Mouse (Mus musculus): ENCODE measurements around the gene Ehbp1l1.

Ehbp1l1 gene

DNA sequence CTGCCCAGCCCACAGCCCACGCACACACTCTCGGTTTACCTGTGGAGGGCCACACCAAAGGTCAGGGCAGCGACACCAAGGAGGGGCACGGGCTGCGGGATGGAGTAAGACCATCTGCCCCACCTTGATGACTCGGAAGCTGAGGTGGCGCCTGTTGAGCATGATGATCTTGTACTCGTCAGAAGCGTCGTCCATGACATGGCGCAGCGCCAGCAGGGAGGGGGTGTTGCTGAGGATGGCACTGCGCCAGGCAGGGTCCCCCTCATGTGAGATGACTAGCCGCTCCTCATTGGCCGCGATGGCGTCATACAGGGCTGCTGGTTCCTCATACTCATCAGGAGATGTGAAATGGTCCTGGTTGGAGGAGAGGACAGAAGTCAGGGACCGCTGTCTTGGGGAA is 59.7 kb downstream of the Ehbp1l1 start:
- peak; percentile 74 for DNase-seq (ENCODE audit: low spot score)

GRCm38 (mm10) chr19:5665465-5665864 is 60.7 kb downstream of the Ehbp1l1 start:
- DNase-seq (ENCODE audit: low spot score): no peak

DNA sequence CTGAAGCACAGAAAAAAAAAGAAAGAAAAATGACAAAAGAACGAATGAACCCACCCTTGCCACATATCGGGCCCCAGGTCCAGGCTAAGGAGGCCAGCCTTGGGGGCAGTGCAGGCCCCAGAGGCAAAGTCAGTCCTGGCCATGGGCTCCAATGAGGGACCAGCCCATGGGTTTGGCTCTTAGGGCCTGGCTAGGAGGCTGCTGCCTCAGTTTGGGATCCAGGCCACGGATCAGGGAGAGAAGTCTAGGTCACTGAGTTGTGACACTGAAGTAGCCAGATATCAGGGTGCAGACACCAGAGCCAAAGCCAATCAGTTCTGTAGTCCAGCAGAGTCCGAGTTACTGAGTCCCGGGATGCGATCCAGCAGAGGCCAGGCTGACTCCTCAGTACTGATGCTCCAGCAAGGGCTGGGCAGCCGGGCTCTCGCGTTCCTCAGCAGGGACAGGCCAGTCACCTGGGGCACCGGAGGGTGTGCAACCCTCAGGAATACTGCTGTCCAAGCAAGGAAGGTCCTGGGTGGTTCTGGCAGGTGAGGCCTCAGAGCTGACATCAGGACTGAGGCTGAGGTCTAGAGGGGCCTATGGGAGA is 61.4 kb downstream of the Ehbp1l1 start:
- DNase-seq (ENCODE audit: low spot score): no peak

DNA sequence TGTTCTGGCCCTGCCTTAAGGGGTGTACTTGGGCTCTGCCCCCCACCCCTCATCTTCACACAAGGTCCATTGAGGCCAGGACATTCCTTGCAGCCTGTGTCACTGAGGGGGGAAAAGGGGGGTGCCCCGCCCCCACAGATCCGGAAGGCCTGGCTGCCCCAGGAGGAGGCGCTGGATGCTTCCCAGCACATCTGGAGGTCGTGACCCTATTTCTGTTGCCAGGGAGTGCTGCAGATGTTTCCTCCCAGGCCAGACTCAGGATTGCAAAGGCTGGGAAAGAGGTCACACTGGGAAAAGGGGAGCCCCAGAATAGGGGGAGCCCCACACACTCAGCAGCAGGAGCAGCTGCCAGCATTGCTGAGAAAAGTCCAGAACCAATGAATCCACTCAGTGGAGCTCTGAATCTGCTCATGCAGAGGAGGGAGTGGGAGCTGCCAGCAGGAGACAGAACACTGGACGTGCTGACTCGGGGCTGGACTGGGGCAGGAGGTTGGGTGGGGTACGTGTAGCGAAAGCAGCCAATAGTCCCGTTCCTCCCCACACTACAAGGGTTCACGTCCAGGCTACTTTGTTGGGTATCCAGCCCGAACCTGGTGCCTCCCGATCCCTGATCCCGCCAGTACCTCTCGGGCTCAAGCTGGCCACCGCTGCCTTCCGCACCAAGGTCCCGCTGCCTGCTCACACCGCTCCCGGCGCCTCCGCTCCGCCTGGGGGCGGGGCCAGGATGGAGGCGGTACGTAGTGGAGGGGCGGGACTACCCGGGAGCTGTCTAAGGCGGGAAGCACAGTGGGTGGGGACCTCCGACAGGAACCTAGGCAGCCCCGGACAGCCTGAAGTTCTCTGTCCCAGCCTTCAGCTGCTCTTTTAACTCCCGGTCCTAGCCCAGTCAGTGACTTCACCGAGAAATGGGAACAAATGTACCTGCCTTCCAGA is 62.9 kb downstream of the Ehbp1l1 start, which contains the start of gene Sipa1:
Gene Sipa1, minus strand, starts transcription at position 727 of the 933 bp plus-strand sequence.
- peak; percentile 96 for DNase-seq (ENCODE audit: low spot score)

DNA sequence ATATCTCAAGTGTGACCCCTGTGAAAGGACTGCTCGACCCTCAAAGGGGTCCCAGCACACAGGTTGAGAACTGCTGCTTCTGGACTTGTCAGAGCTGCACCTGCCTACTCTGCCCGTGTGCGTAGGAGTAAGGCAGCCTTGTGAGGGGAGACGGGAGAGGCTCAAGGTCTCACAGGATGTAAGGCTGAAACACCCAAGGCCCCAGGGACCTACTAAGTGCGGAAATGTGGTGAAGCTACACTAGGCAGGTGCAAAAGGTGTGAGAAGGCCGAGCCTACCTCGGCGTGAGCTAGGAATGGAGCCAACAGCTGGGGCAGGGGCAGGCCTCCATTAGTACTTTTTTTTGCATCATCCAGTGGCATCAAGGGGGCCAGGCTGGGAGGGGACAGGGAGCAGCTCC is 63.8 kb downstream of the Ehbp1l1 start:
- DNase-seq (ENCODE audit: low spot score): no peak

DNA sequence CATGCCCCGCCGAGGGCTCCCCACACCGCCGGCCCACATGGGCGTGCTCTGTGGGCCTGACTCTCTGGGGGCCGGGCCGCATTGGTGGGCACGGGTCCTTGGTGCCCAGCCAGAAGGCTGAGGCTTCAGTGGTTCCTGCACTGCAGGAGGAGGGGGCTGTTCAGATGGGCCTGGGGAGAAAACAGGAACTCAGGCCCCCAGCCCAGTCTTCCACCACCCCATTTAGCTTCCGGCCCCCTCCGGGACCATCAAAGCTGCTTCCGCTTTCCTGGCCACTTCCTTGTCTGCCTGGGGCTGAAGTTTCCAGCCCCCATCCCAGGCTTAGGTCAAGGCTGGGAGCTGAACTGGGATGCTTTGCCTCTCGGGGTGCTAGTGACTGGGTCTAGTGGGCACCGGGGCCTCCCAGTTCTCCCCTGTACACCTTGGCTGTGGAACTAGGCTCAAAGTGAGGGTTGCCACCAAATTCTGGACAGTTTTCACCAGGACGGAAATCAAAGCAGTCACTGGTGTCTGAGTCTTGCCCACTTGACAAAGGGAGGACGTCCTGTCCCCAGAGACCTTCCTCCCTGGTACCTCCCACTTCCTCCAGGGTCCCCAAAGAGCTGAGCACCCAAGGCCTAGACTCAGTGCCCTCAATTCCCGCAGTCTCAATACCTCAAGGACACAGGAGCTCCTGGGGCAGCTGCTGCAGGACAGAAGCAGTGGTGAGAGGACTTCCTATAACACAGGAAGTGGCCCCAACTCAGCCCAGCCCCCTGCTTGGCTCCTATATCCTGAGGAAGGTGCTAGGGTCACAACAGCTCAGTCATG is 65.0 kb downstream of the Ehbp1l1 start:
- no peak for DNase-seq (ENCODE audit: low spot score)

Data from testis, postnatal 10 days (tissue).